Mouse (Mus musculus) kidney, postnatal 25 days (tissue): Measurements from ENCODE around the gene Tfip11.
A peak's percentile ranks its signal among the peaks of the same experiment; 100 is the strongest.

Experiments used
- DNase-seq, 2 experiments: peaks; one replicate each; pipeline ENCODE4 v3.0.0; 2021; ENCODE audit warnings: mixed read lengths in 2 of 2

Gene Tfip11

DNA sequence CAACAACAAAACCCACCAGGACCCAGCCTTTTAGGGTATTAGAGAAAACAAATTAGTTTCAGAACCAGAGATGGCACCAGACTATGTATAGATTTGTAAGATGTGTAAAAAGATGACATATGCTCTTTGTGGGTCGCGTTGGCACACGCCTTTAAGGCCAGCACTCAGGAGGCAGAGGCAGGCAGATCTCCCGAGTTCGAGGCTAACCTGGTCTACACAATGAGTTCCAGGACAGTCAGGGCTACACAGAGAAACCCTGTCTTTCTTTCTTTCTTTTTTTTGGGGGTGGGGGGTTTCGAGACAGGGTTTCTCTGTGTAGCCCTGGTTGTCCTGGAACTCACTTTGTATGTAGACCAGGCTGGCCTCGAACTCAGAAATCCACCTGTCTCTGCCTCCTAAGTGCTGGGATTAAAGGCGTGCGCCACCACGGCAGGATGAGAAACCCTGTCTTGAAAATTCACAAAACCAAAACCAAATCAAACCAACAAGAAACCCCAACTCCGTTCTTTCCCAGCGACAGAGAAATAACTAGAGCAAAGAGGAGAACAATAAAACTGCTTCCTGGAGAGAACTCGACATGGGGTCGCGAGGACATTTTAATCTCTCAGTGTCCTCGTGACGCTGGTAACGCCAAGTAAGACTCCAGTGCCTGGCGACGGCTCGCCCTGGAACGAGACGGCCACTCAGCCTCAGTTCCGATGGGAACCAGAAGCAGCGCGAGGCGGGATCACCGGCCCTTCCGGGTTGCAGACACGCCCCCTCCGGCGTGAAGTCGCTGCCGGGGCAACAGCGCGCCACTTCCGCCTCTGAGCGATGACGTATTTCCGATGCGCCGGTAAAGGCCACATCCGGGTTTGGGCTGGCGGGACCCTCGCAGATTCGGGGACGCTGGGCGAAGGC, at the start of gene Tfip11:
Gene Tfip11 (plus strand): TSS at position 813 of the 900 bp plus-strand sequence.
- peak; percentile 97 to 98 for DNase-seq

GRCm38 (mm10) chr5:112276907-112277348, 49.2 kb upstream of the Tfip11 start:
- peak in 1 of 2 experiments; percentile 15 for DNase-seq

DNA sequence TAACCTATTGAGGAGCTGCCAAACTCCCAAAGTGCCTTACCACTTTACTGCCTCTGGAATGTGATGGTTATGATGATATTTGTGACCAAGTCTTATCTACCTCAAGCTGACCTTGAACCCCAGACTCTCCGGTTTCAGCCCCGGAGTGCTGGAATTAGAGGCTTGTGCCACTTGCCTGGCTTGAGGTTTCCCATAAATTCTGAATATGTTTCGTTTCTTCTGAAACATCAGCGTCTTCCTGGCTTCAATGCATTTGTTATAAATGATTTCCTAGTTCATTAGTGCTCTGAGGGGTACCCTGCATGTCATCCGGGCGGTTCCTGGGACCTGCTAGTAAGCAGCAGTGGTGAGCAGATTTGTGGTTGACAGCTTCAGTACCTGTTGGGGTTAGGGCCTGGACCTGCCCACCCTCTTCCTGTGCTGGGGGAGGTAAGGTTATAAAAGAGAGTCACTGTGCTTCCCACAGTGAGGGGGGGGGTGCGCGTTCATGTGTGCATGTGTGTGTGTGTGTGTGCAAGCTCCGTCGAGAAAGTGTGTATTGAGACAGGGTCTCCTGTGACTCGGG, 48.2 kb upstream of the Tfip11 start:
- no peak for DNase-seq

DNA sequence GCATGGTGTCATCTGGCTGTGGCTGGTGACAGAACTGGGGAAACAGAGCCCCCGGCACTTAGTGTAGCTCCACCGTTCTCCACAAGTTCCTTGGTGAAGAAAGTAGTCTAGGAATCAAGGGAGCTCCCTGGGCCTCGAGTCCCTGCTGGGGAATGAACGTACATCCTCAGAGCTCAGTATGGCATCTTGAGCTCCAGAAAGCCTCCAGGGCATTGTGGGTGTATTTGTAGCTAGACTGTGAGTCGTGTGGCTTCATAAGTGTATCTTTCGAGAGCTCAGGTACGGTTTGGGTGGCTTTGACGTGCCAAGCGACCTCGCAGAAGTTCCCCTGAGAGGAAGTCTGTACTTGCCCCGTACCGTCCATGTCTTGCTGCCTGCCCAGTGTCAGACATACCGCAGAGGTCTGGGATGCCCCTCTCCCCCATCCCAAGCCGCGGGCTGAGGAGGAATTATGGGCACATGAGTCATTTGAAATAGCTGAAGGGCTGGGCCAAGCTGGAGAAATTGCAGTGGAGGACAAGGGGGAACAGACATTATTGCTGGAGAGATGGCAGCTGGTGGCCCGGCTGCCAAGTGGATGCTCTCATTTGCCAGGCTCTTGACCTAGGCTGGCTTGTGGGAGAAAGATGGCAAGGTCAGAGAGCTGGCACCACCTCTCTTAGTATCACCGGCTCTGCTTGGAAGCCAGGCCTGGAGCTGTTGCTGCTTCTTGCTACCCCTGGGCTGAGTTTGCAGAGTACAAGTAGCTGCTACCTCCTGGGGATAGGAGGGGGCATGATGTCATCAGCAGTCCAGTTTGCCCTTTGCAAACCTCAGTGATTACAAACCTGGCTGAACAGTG, 46.8 kb upstream of the Tfip11 start:
- no peak for DNase-seq

DNA sequence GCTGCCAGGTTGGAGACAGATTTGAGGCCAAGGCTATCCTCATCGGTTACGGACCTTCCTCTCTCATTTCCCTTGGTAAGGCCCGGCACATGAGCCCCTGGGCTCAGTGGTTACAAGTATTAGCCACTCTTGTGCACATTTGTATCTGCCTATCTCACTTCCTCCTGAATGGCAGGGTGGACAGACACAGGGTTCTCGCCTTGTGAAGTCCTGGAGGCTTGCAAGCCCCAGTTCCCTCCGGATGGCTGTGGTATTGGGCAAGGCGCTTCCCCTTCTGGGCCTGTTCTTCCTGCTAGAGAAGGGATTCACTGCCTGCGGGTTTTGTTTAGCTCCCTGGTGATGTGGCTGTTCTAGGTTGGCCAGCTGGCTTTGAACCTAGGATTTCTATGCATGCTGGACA, 46.0 kb upstream of the Tfip11 start:
- DNase-seq = no peak

- no peak for DNase-seq
Observed at GRCm38 (mm10) chr5:112280863-112281660, 45.1 kb upstream of the Tfip11 start.

GRCm38 (mm10) chr5:112281676-112282075, 44.5 kb upstream of the Tfip11 start:
- DNase-seq = no peak

DNA sequence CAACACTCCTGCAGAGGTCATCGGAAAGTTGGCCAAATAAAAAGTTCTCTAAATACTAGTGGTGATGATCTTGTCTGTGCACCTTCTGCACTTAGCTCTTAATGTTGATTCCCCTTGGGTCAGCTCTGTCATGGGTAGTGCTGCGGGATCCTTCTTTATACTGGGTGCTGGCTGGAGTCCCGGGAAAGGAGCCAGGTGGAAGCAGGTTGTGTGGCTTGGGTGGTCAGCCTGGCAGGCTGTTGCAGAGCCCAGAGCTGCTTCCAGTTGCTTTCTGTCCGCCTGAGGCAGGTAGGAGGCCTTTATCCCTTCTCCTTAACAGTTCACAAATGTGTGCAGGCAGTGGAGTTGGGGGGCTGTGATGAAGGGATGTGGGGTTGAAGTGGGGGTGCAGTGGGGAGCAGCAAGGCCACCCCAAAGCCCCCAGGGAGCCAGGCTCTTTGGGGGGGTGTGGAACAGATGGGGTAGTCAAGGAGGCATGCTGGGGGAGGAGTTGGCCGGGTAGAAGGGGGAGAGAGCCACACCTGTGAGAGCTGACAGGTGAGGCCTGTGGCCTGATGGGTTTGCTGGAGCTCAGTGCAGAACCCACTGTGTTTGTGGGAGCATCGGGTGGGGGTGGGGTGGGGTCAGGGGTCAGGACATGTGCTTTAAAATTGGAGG, 43.9 kb upstream of the Tfip11 start:
- peak in 1 of 2 experiments; percentile 58 for DNase-seq

- DNase-seq = no peak
Observed at GRCm38 (mm10) chr5:112282780-112283482, 43.2 kb upstream of the Tfip11 start.

DNA sequence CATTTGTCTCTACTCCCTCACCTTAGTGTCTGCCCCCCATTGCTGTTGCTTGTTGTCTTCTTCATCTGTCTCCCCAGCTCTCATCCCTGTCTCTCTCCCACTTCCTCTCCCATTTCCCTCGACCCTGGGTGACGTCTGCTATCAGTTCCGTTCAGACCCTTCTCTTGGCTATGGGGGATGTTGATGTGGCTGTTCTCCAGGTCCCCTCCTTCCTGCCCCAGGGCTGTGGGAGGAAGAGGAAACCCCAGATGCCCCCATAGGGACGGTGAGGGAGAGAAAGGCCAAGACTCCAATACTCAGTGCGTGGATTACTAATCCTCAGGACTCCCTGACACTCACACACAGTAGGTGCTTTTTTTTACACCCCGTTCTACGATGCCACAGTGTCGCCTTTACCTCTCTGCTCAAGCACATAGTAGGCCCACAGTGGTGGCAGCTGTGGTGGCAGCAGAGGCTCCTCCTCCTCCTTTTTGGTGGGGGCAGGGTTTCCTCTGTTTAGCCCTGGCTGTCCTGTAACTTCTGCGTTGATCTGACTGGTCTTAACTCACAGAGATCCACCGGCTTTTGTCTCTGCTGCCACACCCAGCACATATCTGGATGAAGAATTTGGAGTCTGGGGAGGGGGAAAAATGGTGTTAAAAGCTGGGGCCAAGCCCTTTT, 42.5 kb upstream of the Tfip11 start:
- peak; percentile 62 to 82 for DNase-seq

DNA sequence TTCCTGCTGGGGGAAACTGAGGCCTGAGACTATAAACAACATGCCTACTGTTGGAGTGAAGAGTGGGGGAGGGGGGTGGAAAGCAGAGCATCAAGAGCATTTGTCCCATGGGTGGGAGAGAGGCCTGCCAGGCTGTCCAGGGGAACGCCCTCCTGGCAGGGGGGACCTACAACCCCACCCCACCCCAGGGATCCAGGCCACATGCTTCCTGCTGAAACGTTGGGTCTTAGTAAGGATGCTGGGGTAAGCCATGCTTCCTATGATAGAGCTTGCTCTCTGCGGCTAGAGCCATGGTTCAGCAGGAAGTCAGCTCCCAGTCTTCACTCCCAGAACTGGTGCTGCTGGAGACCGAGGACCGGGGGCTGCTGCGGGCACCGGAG, 42.0 kb upstream of the Tfip11 start:
- DNase-seq = no peak

GRCm38 (mm10) chr5:112285548-112286085, 40.5 kb upstream of the Tfip11 start:
- no peak for DNase-seq

DNA sequence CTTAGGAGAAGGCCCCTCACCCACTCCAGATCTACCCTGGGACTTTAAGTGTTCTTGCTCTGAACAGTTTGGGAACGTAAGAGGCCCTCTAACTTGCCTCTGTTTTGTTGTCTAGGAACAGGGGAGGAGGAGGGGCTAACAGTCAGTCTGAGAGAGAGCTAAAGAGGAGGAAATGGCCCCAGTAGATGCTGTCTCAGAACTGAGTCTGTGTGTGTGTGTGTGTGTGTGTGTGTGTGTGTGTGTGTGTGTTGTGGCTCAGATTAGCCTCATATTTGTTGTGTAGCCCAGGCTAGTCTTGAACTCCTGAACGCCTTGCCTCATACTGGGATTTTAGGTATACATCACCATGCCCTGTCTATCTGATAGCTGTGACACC, 39.6 kb upstream of the Tfip11 start:
- no peak for DNase-seq

GRCm38 (mm10) chr5:112286984-112287641, 39.0 kb upstream of the Tfip11 start:
- no peak for DNase-seq

- no peak for DNase-seq
Observed at GRCm38 (mm10) chr5:112287652-112288051, 38.5 kb upstream of the Tfip11 start.

DNA sequence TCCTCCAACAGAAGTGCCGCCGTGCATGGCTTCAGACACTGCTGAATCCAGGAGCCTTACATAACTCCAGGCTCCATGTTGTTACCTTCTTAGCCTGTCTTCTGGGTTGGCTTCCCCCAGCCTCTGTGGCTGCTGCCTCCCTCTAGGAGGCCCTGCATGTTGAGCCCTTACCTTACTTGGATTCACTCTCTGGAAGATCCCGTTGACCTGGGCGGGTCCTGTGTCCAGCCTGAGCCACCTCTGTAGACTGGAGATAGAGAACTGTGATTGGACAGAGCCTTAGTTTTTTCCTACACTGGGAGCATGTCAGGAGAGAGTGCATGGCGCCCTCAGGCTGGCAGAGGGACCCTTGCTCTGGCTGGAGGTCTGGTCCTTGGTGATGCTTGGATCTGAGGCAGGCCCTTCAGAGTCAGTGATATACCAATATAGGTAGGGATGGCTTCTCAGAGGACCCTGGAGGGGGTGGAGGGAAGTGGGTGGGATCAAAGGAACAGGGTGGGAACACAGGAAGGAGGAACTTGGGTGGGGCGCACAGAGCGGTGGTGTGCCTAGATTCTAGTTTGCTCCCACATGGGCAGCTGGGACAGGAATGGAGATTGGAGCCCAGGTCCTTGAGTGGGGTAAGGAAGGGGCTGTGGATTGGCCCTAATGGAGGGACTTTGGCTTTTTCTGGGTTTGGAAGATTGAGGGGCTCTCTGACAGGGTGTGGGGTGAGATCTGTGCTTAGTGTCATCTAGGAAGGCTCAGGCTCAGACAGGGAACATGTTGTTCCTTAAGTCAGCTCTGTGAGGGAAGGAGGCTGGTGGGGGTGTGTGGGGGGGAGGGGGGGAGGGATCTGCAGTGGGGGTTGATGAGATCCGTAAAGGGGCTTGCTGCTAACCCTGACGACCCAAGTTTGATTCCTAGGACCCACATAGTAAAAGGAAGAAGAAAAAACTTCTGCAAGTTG, 37.7 kb upstream of the Tfip11 start:
- DNase-seq = peak; percentile 52 to 78

GRCm38 (mm10) chr5:112289236-112289635, 36.9 kb upstream of the Tfip11 start:
- DNase-seq = peak; percentile 72 to 79

DNA sequence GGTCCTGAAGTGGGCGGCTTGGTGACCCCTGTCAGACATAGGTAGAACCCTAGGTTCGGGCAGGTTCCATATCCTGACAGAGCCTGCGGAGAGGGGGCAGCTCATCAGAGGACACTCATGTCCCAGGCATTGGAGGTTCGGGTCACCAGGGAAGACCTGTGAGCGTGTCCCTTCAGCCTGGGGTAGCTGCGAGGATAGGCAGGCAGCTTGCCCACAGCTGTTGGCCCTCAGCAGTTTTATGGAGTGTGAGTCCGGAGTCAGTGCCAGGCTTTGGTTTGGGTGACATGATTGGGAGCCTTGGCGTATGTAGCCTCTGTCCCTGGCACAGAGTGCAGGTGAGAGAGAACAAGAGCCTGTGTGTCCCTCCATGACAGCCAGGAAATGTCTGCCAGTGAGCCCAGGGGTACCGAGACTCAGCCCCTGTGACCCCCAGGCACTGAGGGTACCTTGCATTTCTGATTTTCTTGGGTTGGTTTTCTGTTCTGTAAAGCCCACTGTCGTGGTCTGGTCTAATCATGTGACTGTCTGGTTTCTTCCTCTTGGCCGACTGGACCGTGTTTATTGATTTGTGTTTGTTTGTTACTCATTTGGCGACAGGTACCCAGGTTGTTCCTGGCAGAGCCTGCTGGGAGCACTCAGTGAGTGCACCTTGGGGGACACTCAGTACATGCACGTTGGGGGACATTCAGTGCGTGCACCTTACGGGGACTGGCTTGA, 36.2 kb upstream of the Tfip11 start:
- no peak for DNase-seq
